Mouse (Mus musculus) adrenal gland, postnatal 25 days (tissue): Measurements from ENCODE around the gene Magoh. TPM values are rescaled to one million over a fixed set of nuclear protein-coding genes. Genes with fewer than 3 reads are reported as not detected.

ENCODE experiments used
- DNase-seq: peaks from one replicate; pipeline ENCODE4 v3.0.0; 2021; ENCODE audit warnings: mixed read lengths
- long read RNA-seq: library from polyadenylated mRNA; stranded (forward); transcript quantifications from one replicate; pipeline ENCODE4 v2.0.0, GENCODE M21; 2021
- total RNA-seq: library from RNA; stranded (reverse); gene quantifications from 2 replicates; pipeline ENCODE4 v1.2.3, GENCODE M21; 2021

Magoh gene
- total RNA-seq, result 71.6 and 79.4 TPM in 2 replicates
- long read RNA-seq, transcript Magoh-201 (5 exons, 692 nt), result major isoform, 14 of 15 reads
- long read RNA-seq, partial matches to known transcripts, result 0 of 15 reads
- long read RNA-seq, other reads (novel, unspliced or antisense), result 1 of 15 reads

- peak; percentile 96 for DNase-seq
Measured at GRCm38 (mm10) chr4:107879254-107880050, at the start of gene Magoh. TSS of gene Magoh (plus strand) at chr4:107879755.

GRCm38 (mm10) chr4:107830189-107830588 lies 49.4 kb upstream of the Magoh start:
- DNase-seq, result no peak

GRCm38 (mm10) chr4:107830821-107831221 lies 48.7 kb upstream of the Magoh start:
- DNase-seq, result no peak

- DNase-seq, result no peak
Measured at GRCm38 (mm10) chr4:107831678-107832077, 47.9 kb upstream of the Magoh start.

- no peak for DNase-seq
Measured at GRCm38 (mm10) chr4:107833525-107833924, 46.0 kb upstream of the Magoh start.

- DNase-seq, result no peak
Measured at GRCm38 (mm10) chr4:107834643-107835314, 44.8 kb upstream of the Magoh start.

GRCm38 (mm10) chr4:107835508-107835909 lies 44.0 kb upstream of the Magoh start:
- DNase-seq, result no peak

GRCm38 (mm10) chr4:107836758-107837157 lies 42.8 kb upstream of the Magoh start:
- peak; percentile 56 for DNase-seq

- no peak for DNase-seq
Measured at GRCm38 (mm10) chr4:107837910-107838309, 41.6 kb upstream of the Magoh start.

- DNase-seq, result no peak
Measured at GRCm38 (mm10) chr4:107843687-107844086, 35.9 kb upstream of the Magoh start.

GRCm38 (mm10) chr4:107844971-107845370 lies 34.6 kb upstream of the Magoh start:
- DNase-seq, result peak; percentile 80

GRCm38 (mm10) chr4:107846795-107847194 lies 32.8 kb upstream of the Magoh start:
- DNase-seq, result no peak

GRCm38 (mm10) chr4:107848546-107848945 lies 31.0 kb upstream of the Magoh start:
- no peak for DNase-seq

- no peak for DNase-seq
Measured at GRCm38 (mm10) chr4:107849621-107850020, 29.9 kb upstream of the Magoh start.

- DNase-seq, result no peak
Measured at GRCm38 (mm10) chr4:107850091-107850490, 29.5 kb upstream of the Magoh start.

GRCm38 (mm10) chr4:107853333-107853732 lies 26.2 kb upstream of the Magoh start:
- DNase-seq, result no peak

GRCm38 (mm10) chr4:107853836-107854235 lies 25.7 kb upstream of the Magoh start:
- DNase-seq, result no peak

- no peak for DNase-seq
Measured at GRCm38 (mm10) chr4:107856958-107857686, 22.4 kb upstream of the Magoh start.

- DNase-seq, result no peak
Measured at GRCm38 (mm10) chr4:107858995-107859394, 20.6 kb upstream of the Magoh start.

- no peak for DNase-seq
Measured at GRCm38 (mm10) chr4:107864866-107865265, 14.7 kb upstream of the Magoh start.

GRCm38 (mm10) chr4:107881631-107882030 lies 2.1 kb downstream of the Magoh start:
- no peak for DNase-seq

GRCm38 (mm10) chr4:107886371-107886770 lies 6.8 kb downstream of the Magoh start:
- no peak for DNase-seq

GRCm38 (mm10) chr4:107889385-107889730 lies 9.8 kb downstream of the Magoh start:
- DNase-seq, result no peak
